ENCODE assay signal across 25 mouse cellular contexts in genomic region chr16:78372786-78373185, GRCm38 (mm10). TPM values are rescaled to one million over a fixed set of nuclear protein-coding genes. Genes with fewer than 3 reads are reported as not detected.
DNase-seq lines count a peak whose midpoint lies in the region; ATAC-seq and TF ChIP-seq lines count a peak whose summit lies in the region.
"Had no signal": no experiment of that assay in that cellular context is flagged by ENCODE, and none has a peak within 500 bp of the region (broad histone marks: within the 10 kb centered on the region; RNA-seq: fewer than 3 reads in every experiment).

No protein-coding gene starts in this region.

- TF ChIP-seq CTCF in CH12.LX (conservative IDR thresholded peaks at IDR 0.05 in 1 of 2, IDR thresholded peaks at IDR 0.05 in 1 of 2; ENCODE audit: low read depth in 2 of 2, low read length in 2 of 2): no peak
- TF ChIP-seq CTCF in MEL (IDR thresholded peaks at IDR 0.05 in 2 of 3, conservative IDR thresholded peaks at IDR 0.05 in 1 of 3; ENCODE audit: control insufficient read depth in 1 of 3, insufficient read depth in 1 of 3, low read depth in 2 of 3, low read length in 3 of 3, poor library complexity in 1 of 3, severe bottlenecking in 1 of 3): no peak
- no peak for TF ChIP-seq CTCF in Patski (IDR thresholded peaks at IDR 0.05)

- H3K9me3 ChIP-seq in CH12.LX (replicated peaks; ENCODE audit: low read length) (no peaks in the 10 kb centered on the region), MEL (replicated peaks; ENCODE audit: insufficient read depth, low read length) (no peaks in the 10 kb centered on the region)
- no peaks in the 10 kb centered on the region for H3K9me3 ChIP-seq in neural tube, embryonic 15.5 days (replicated peaks)
- H3K9me3 ChIP-seq: embryonic facial prominence, embryonic 13.5 days; embryonic facial prominence, embryonic 15.5 days; forebrain, embryonic 10.5 days; forebrain, embryonic 12.5 days; G1E had no signal

- H3K4me1 ChIP-seq in CH12.LX (ENCODE audit: control insufficient read depth in 1 of 2, insufficient read depth in 2 of 2) (peaks cover 2 to 44% of the 10 kb centered on the region in 2 experiments; a peak in 3 of 4 replicates), MEL (ENCODE audit: control insufficient read depth in 1 of 2, insufficient read depth in 2 of 2, low read length in 2 of 2) (peaks cover 12 to 22% of the 10 kb centered on the region in 2 experiments; a peak in 3 of 4 replicates)
- H3K4me1 ChIP-seq in neural tube, embryonic 15.5 days: peaks cover 14% of the 10 kb centered on the region; the same call in 1 of the 2 replicates

- in situ Hi-C loops in CH12.LX (cut with MboI; ENCODE audit: low pct_ligation_motif_present, low pct_unique_long_range_greater_than_20kb, low sequenced_read_pairs): no loop called here
- in situ Hi-C loops in Patski (cut with MboI; ENCODE audit: low pct_unique_long_range_greater_than_20kb): no loop called here

- TF ChIP-seq RAD21 in CH12.LX (IDR thresholded peaks at IDR 0.05; ENCODE audit: low read depth, low read length): no peak
- TF ChIP-seq RAD21 in MEL (IDR thresholded peaks at IDR 0.05; ENCODE audit: low read depth, low read length): no peak

- POLR2A ChIA-PET in Patski (lab: Charles Lee): no interaction called here

- DNase-seq in lung, postnatal 36 days: peak; percentile 11
- no peak for DNase-seq in lung, adult 18-20 months
- DNase-seq in CH12.LX (ENCODE audit: extremely low read depth) (no peak), MEL (ENCODE audit: low read depth, low spot score) (no peak), Patski (ENCODE audit: low read depth, low spot score) (no peak)
- DNase-seq: adrenal gland, adult 2 months; adrenal gland, postnatal 10 days; adrenal gland, postnatal 25 days; cerebellum, adult 11 months; cerebellum, adult 18-20 months; cerebellum, adult 8-10 months; cerebellum, adult 9-11 months; cerebellum, postnatal 14 days; cerebellum, postnatal 36 days; embryo, embryonic 11 days had no signal

- no peaks in the 10 kb centered on the region for H3K27me3 ChIP-seq in CH12.LX (replicated peaks)
- no peaks in the 10 kb centered on the region for H3K27me3 ChIP-seq in MEL (ENCODE audit: control insufficient read depth in 1 of 2, insufficient read depth in 2 of 2, low read length in 2 of 2)
- no peaks in the 10 kb centered on the region for H3K27me3 ChIP-seq in Patski
- H3K27me3 ChIP-seq in neural tube, embryonic 15.5 days (replicated peaks): no peaks in the 10 kb centered on the region
- H3K27me3 ChIP-seq: embryonic facial prominence, embryonic 13.5 days; embryonic facial prominence, embryonic 15.5 days had no signal

- H3K27ac ChIP-seq in CH12.LX (ENCODE audit: insufficient read depth, low read depth) (no peak overlapping the region), MEL (ENCODE audit: control insufficient read depth, low read depth, low read length) (peak overlapping the region; percentile 79; the same call in 1 of the 2 replicates)
- H3K27ac ChIP-seq in neural tube, embryonic 15.5 days (replicated peaks): no peak overlapping the region
- H3K27ac ChIP-seq: embryonic facial prominence, embryonic 13.5 days; embryonic facial prominence, embryonic 15.5 days; forebrain, embryonic 10.5 days; forebrain, embryonic 12.5 days had no signal

- H3K4me3 ChIP-seq in CH12.LX (replicated peaks in 1 of 3; ENCODE audit: low read depth in 2 of 3, low read length in 2 of 3, poor library complexity in 1 of 3) (no peak overlapping the region), MEL (ENCODE audit: control insufficient read depth in 1 of 2, insufficient read depth in 1 of 2, low read depth in 2 of 2, low read length in 2 of 2) (no peak overlapping the region)
- no peak overlapping the region for H3K4me3 ChIP-seq in neural tube, embryonic 15.5 days (replicated peaks)
- H3K4me3 ChIP-seq: embryonic facial prominence, embryonic 13.5 days; embryonic facial prominence, embryonic 15.5 days; erythroblast, embryonic 14.5 days; forebrain, embryonic 10.5 days; forebrain, embryonic 12.5 days had no signal

- WGBS in neural tube, embryonic 15.5 days: 86% methylated on average over 5 of the region's 5 CpGs

- TF ChIP-seq EP300 in CH12.LX (IDR thresholded peaks at IDR 0.05; ENCODE audit: low read length): no peak
- no peak for TF ChIP-seq EP300 in MEL (IDR thresholded peaks at IDR 0.05; ENCODE audit: low read depth in 1 of 2, low read length in 2 of 2)

- CTCF ChIA-PET in Patski (lab: Charles Lee): no interaction called here

- dilution Hi-C loops in CH12.LX (cut with MboI; ENCODE audit: extremely low pct_ligation_motif_present, extremely low pct_unique_long_range_greater_than_20kb, low sequenced_read_pairs): no loop called here

- peak overlapping the region; percentile 64 for H3K4me2 ChIP-seq in CH12.LX (ENCODE audit: insufficient read depth, low read depth, poor library complexity, severe bottlenecking)
- H3K4me2 ChIP-seq in neural tube, embryonic 15.5 days: no peak overlapping the region
- H3K4me2 ChIP-seq: embryonic facial prominence, embryonic 13.5 days; embryonic facial prominence, embryonic 15.5 days; forebrain, embryonic 12.5 days had no signal

- ATAC-seq in Patski: peak; percentile 23
- ATAC-seq in granulocyte monocyte progenitor cell, adult 5-6 weeks (replicated peaks; ENCODE audit: poor library complexity, severe bottlenecking): no peak
- ATAC-seq in neural tube, embryonic 15.5 days (ENCODE audit: low FRiP score): no peak
- ATAC-seq: forebrain, embryonic 14.5 days; forebrain, embryonic 16.5 days had no signal

- H3K79me2 ChIP-seq in CH12.LX (replicated peaks; ENCODE audit: control insufficient read depth, extremely low read depth, insufficient read depth, poor library complexity, severe bottlenecking): peaks cover 57% of the 10 kb centered on the region
- H3K79me2 ChIP-seq in MEL (ENCODE audit: control insufficient read depth, insufficient read depth, low read length, poor library complexity): peaks cover 41% of the 10 kb centered on the region

- H3K9ac ChIP-seq in CH12.LX (ENCODE audit: insufficient read depth, low read depth) (0 out of 2 replicates have a peak overlapping the region, but pooled peaks have one; percentile 23), MEL (ENCODE audit: control insufficient read depth, low read depth, low read length, poor library complexity, severe bottlenecking) (no peak overlapping the region)
- no peak overlapping the region for H3K9ac ChIP-seq in neural tube, embryonic 15.5 days (replicated peaks)
- H3K9ac ChIP-seq: embryonic facial prominence, embryonic 13.5 days; embryonic facial prominence, embryonic 15.5 days; forebrain, embryonic 12.5 days had no signal

- no peak for TF ChIP-seq POLR2A in CH12.LX (IDR thresholded peaks at IDR 0.05; ENCODE audit: low read depth, low read length)
- TF ChIP-seq POLR2A in MEL (IDR thresholded peaks at IDR 0.05; ENCODE audit: control insufficient read depth in 1 of 2, insufficient read depth in 1 of 2, low read depth in 1 of 2, low read length in 2 of 2, poor library complexity in 1 of 2): no peak

- H3K36me3 ChIP-seq in CH12.LX (replicated peaks in 1 of 2; ENCODE audit: control insufficient read depth in 1 of 2, insufficient read depth in 1 of 2, low read length in 1 of 2) (peaks cover 30 to 50% of the 10 kb centered on the region in 2 experiments), MEL (ENCODE audit: control insufficient read depth in 1 of 2, insufficient read depth in 2 of 2, low read length in 2 of 2) (peaks cover 31 to 32% of the 10 kb centered on the region in 2 experiments)
- H3K36me3 ChIP-seq in neural tube, embryonic 15.5 days: peaks cover 4% of the 10 kb centered on the region; the same call in 1 of the 2 replicates

TF ChIP-seq in CH12.LX, 34 proteins besides CTCF, POLR2A, EP300 and RAD21:
- no peak for TF ChIP-seq ELF1 (IDR thresholded peaks at IDR 0.05; ENCODE audit: low read depth, low read length)
TF ChIP-seq in CH12.LX: peak in this region for 0.

TF ChIP-seq in MEL, 35 proteins besides CTCF, POLR2A, EP300 and RAD21:
- TF ChIP-seq TBP (IDR thresholded peaks at IDR 0.05; ENCODE audit: low read depth, low read length): no peak
- no peak for TF ChIP-seq TAL1 (IDR thresholded peaks at IDR 0.05; ENCODE audit: low read length)
- TF ChIP-seq NRF1 (IDR thresholded peaks at IDR 0.05; ENCODE audit: insufficient read depth, low read depth, low read length, poor library complexity, severe bottlenecking): no peak
- no peak for TF ChIP-seq USF1 (IDR thresholded peaks at IDR 0.05; ENCODE audit: low read depth, low read length)
- TF ChIP-seq ZNF384 (IDR thresholded peaks at IDR 0.05; ENCODE audit: low read depth, low read length): no peak
- TF ChIP-seq BHLHE40 (IDR thresholded peaks at IDR 0.05; ENCODE audit: borderline replicate concordance, low read depth, low read length): no peak
- no peak for TF ChIP-seq MYC (IDR thresholded peaks at IDR 0.05; ENCODE audit: low read depth, low read length)
- no peak for TF ChIP-seq RCOR1 (IDR thresholded peaks at IDR 0.05; ENCODE audit: low read depth, low read length)
- no peak for TF ChIP-seq GATA1 (IDR thresholded peaks at IDR 0.05; ENCODE audit: low read depth, low read length)
- TF ChIP-seq USF2 (IDR thresholded peaks at IDR 0.05; ENCODE audit: borderline replicate concordance in 1 of 2, insufficient read depth in 1 of 2, low read depth in 1 of 2, low read length in 2 of 2): no peak
- no peak for TF ChIP-seq HCFC1 (IDR thresholded peaks at IDR 0.05; ENCODE audit: low read depth, low read length)
- no peak for TF ChIP-seq GABPA (IDR thresholded peaks at IDR 0.05; ENCODE audit: low read depth, low read length)

RNA-seq across cellular contexts. Expression of gene Btg3, which starts 4.2 kb away (rescaled TPM):
- total RNA-seq in CH12.LX (2012; rRNA removed): 21.6 and 30.9 TPM in 2 replicates
- 72.2 and 83.2 TPM in 2 replicates for total RNA-seq in CH12.LX (2014; rRNA removed)
- 34.9 and 43.9 TPM in 2 replicates for polyA plus RNA-seq in CH12.LX (2012; ENCODE audit: insufficient read length, low read depth)
- total RNA-seq in MEL (2012; rRNA removed): 11.6 and 17.5 TPM in 2 replicates
- 1 to 10 TPM in 1 of 2 experiments, not detected in 1; 8.5 TPM for polyA plus RNA-seq in MEL (2012; ENCODE audit: insufficient read depth in 1 of 2, insufficient read length in 2 of 2, low read depth in 1 of 2, low replicate concordance in 2 of 2, missing spikeins in 1 of 2)
- polyA plus RNA-seq in Patski (2021): 24.5 TPM
- 27.1 and 28.8 TPM in 2 replicates for total RNA-seq in granulocyte monocyte progenitor cell, adult 5-6 weeks (2014; fragmentation: Nextera tagmentation)
- 7.9 and 18.9 TPM in 2 replicates for total RNA-seq in granulocyte monocyte progenitor cell, adult 5-6 weeks (2017)
- polyA plus RNA-seq in neural tube, embryonic 15.5 days (2015; fragmentation: Nextera tagmentation; extraction: Ambion mirVana): 21.5 and 23.4 TPM in 2 replicates
